Mouse (Mus musculus) induced T-regulatory cell, adult 2 months (primary cell): ENCODE results near the gene Thsd4.

Source experiments
- DNase-seq: peaks from one replicate; pipeline ENCODE4 v3.0.0-alpha.2; 2012; ENCODE audit warnings: low read depth

Gene Thsd4

DNA sequence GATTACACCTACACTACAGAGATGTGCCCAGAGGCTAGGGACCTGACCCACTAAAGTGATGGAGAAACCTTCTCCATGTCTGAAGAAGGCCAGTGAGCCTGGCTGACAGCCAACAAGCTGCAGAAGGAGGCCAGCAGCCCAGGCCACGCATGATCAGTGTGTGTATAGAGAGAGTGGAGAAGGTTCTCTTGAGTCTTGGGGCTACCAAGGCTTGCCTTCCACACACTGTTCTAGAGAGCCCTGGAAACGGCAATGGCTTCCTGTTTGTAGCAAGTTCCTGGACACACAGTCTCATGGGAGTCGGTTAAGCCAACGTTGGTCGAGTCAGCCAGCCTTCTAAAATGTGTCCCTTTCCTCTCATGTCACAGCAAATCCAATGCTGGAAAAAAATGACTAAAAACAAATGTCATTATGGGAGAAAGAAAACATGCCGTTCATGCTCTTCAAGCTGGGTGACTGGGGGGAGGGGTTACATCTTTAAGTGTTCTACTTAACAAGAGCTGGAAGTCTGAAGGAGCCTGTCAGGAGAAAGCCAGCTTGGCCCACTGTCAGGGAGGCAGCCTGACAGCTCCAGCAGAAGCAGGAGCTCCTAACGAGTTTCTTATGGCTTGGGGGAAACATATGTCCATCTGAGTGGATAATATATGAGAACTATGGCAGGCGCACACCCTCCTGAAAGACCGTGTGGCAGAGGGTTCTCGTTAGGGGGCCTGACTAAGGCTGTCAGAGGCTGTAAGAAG is 257.1 kb downstream of the Thsd4 start:
- DNase-seq, result no peak

DNA sequence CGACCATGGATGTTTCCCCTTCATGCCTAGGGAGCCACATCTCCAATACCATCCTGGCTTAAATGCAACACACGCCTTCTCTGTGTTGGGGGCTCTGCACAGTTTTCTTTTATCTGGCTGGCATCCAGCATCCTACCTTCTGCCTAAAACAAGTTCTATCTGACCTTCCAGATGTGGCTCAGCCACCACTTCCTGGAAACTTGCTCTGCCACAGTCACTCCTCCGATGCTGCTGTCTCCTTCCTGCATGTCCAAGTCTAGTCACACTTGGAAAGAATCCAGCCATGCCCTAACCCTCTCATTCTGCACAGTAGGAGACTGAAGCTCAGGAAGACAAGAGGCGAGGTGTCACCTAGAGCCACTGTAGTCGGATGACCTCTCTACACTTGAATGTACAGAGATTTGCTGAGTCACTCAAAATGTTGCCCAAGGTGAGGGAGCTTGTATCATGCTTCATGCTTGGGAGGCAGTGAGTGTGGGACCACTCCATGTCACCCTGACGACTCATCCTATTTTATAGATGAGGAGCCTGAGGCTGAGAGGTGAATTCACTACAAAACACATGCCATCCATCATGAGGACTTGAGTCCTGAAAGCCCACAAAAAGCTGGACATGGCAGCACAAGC is 259.2 kb downstream of the Thsd4 start:
- DNase-seq, result no peak

DNA sequence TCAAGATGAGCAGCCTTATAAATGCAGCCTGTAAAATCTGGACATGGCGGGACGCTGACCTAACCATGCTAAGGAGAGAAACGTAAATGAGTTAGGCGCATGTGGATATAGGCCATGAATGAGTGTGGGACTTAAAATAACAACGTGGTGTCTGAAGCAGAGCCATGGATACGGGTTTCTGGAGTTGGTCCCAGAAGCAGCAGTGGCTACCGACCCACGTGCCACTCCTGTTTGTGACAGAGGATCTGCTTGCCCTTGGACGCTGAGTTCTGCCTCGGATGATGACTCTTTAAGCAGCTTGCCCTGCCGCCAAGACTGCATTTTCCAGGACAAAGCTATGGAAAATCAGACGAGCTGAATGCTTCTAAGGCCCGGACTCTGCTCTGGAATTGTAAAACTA is 262.2 kb downstream of the Thsd4 start:
- DNase-seq, result no peak

DNA sequence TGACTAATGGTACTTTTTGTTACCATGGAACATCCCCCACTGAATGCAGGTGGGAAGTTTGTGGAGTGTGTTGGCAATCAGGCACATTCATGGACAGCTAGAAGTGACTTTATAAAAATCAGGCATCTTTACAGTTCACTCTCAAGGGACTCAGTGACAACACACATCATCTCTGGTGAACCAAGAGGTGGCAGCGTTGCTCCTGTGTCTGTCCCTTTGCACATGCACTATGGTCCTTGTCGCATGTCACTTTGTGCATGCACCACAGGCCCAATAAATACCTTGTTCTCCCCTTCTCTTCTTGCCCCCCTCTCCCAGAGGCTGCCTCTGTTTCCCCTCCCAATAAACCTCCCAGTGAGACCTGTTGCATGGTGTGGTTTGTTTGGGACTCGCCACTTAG is 270.1 kb downstream of the Thsd4 start:
- no peak for DNase-seq

DNA sequence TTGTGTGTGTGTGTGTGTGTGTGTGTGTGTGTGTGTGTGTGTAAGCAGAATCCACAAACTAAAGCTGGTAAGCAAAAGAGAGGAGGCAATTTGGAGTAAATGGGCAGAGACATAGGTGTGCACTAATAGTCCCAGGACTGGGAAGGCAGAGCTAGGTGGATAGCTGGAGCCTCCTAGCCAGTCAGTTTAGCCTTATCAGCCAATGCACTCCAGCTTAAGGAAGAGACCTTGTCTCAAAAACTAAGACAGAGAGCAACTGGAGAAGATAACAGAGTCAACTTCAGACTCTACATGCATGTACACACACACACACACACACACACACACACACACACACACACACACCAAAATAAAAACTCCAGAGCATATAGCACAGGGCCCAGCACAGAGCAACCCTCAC is 271.4 kb downstream of the Thsd4 start:
- DNase-seq, result no peak

DNA sequence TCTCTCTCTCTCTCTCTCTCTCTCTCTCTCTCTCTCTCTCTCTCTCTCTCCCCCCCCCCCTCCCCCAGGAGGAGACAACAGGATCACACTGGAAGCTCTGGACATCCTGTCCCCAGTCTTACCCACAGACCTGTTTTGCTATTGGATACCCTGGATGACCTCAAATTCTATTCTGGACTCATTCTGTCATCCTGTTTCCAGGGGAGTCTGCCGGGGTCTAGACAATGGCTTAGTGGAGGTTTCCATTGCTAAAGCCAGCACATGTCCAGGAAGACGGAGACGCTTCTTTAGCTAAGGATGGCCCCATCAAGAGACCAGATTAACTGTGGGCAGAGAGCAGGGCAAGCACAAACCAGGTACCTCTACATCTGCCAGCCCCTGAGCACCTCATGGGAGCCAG is 273.8 kb downstream of the Thsd4 start:
- no peak for DNase-seq

DNA sequence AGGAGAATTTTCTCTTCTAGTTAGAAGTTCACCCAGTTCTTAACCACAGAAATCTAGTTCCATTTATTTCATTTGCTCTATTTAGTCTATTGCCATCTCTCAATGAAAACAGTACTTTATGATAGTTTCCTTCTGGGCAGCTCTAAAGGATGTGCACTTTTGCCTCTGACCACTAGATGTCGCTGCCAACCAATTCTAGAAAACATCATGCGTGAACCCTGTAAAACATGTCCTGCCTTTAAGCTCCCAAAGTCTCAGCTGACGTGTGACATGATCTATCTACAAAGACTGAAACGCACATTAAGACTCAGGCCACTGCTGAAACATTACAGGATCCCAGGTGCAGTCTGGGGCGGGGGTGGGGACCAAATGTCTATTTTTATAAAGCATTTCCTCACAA is 276.9 kb downstream of the Thsd4 start:
- DNase-seq, result peak; percentile 69

DNA sequence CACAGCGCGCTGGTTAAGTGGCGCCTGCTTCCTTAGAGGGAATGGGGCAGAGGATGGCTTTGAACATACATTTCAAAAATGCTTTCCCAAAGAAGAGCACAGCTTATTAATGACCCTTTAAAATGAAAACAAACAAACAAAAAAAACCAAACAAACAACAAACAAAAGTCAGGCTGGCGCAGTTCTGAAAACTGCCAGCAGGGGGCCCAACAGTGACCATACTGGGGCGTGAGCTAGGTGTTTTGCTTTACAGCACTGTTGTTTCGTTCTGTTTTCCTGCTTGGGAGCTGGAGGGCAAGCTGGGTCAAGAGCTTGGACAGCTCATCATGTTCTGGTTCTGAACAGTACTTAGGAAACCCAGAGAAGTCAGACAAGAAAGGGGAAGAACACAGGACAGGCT is 278.3 kb downstream of the Thsd4 start:
- DNase-seq, result peak; percentile 21

DNA sequence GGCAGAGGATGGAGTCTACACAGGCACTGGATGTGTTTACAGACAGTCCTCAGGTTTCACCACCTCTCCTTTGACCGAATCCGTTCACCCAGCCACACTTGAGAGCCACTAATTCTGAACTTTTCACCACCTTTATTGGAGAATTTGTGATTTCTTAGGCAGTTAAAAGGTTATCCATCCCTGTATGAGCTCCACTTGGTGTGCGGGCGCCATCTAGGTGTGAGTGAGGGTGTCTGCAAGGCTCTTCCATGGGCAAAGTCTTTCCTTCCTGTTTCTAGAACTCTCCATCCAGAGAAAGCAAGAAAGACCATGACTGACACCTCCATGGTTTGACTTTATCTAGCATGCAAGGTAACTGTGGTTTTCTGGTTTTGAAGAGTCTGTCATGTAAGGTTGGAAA is 284.2 kb downstream of the Thsd4 start:
- DNase-seq, result peak; percentile 12

DNA sequence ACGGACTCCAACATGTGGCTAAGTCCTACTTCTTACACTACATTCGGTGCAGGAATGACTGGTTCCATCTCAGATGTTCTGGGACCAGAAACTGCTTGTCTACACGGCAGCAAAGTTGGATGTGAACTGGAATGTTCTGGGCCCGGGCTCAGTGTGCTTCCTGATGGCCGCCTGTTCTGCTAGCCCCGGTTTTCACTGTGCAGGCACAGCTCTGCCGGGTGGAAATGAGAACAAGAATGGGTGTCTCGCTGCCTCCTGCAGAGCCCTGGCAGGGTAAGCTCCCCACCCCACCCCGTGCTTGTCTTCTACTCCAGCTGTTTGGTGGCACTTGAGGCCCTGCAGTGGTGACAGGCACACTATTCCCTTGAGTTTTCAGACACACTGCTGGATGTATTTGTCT is 285.7 kb downstream of the Thsd4 start:
- no peak for DNase-seq

DNA sequence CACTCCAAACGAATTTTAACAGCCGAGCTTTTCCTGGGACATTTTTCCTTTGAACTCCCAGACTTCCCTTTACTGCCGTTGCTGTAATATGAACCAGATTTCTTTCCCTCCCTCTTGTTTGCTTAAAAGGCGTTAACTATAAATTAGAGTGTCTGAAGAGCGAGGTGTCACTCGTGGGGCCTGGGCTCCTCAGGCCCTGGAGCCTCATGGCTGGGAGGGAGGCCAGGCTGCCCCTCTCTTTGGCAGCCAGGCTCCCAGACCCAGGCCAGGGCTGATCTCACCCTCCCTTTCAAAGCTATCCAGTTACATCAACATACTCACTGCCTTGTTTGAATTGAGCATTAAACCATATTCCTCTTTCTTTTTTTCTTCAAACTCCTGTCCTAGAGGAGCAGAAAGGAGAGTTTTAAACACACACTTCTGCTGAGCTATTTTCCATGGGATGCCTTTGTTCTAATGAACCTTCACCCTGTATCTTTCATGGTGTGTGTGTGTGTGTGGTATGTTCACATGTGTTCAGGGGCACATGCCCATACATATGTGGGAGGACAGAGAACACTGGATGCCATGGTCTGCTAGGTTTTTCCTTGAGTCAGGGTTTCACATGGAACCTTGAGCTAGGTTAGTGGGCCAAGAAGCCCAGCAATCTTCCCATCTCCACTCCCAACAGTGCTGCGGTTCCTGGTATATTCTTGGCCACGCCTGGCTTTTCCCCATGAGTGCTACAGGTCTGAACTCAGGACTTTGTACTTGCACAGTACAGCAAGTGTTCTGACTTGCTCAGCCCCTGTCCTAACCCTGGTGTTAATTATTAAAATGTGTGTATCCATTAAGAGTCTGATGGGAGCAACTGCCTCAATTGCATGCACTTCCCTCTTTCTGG is 287.4 kb downstream of the Thsd4 start:
- DNase-seq, result no peak

DNA sequence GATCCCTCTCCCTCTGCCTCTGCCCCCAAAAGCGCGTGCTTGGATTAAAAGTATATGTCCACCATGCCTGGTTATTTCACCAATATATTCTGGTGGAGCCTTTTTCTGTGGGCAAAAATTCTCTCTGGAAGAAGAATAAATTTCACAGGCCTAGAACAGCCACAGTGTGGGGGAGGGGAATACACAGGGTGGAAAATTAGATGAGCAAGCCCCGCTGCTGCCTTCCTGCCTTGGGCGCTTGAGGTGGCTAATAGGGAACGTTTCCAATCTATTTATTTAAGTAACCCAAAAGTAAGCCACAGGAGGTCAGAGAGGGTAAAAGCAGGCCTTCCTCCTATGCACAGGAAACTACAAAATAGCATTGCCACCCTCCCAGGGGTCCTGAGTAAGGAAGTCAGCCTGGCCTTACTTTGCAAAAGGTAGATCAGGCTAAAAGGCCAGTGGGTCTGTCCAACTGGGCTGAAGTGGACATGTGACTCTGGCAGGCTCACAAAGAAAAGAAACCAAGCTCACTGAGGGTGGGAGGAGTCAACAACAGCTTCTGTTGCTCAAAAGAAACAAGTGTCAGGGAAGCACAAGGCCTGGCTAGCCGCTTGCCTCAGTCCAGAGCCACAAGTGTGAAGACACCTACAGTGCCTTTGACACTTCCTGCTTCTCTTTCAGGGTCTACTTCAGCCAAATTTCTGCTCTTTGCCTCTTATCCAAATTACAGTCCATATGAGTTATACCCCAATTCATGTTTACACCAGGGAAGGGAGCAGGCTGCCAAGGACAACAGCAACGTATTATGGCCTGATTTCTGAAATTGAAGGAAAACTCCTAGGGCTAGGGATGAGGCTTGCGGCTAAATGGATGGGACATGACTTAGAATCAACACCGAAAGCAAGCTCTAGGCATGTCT is 289.6 kb downstream of the Thsd4 start:
- no peak for DNase-seq

DNA sequence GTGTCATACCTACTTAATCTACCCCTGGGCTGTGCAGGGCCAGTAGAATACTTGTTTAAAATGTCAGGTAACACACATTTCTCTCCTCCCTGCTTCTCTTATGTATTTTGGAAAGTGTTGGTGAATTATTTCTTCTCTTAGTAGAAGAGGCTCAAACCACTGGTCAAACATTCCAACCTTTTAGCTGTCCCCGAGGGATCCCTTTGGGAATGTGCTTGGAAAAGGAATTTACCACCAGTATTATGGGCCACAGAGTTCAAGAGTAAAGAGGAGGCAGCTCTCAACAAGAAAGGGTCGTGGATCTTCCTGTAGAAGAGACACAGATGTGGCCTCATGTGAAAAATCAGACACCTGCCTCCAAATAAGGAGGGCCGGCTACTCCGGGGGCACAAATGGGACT is 292.4 kb downstream of the Thsd4 start:
- no peak for DNase-seq

DNA sequence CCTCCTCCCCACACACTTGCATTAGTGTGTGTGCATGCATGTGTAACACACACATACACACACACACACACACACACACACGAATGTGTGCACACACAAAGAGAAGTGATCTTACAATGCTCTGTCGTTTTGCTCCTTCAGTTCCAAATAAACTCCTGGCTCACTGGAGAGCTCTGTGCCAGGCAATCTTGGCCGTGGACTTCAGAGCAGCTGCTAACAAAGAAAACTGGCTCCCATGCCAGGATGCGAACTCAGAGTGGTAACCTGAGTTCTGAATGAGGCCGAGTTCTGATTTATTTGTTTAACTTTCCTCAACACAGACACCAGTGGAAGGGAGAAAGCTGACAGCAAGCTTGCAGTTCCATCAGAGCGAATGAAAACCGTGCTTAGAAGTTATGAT is 294.1 kb downstream of the Thsd4 start:
- no peak for DNase-seq

DNA sequence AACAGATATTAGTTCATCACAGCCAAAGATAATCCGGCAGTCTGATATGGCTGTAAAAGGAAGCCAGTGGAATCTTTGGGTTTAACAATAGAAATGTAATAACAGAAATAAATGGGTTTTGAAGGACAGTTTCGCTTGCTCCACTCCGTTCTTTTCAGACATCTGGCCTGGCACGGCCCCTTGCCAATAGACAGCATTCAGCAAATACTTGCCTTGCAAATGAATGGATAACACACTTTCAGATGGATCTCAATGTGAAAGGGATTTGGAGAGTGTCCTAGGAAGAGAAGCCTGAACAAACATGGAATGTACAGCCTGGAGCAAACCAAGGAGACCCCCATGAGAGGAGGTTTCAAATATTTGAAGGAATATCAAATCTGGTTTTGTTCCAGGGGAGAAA is 295.2 kb downstream of the Thsd4 start:
- no peak for DNase-seq

DNA sequence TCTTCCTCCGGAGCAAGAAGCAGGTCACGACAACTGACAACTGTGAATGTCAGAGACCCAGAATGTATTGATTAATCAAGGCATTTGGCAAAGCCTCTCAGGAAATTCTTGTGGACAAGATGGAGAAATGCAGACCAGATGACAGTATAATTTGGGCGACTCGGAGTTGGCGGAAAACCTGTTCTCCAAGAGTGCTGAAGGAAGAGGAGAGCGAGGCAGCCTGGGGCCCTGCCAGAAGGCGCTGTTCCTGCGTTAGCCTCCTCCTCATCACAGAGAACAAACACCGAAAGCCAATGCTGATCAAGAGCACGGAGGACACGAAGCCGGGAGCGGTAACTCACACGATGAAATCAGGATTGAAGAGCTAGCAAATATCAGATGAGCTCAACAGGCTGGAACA is 295.7 kb downstream of the Thsd4 start:
- DNase-seq, result no peak

DNA sequence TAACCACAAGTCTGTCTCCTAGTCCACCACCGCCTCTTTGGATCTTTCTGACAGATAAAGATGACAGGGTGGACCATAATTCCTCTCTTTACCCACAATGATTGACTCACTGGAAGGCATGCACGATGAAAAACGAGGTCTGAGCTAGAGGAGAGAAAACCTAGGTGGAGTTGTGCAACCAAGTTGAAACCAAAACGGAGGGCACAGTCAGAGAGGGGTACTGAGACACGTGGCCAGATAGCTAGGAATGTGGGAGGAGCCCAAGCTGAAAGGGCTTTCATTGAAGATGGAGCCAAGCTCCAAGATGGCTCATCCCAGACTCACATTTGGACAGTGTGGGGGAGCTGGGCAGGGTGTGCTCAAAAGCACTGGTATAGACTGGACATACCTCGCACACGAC is 296.4 kb downstream of the Thsd4 start:
- DNase-seq, result no peak

DNA sequence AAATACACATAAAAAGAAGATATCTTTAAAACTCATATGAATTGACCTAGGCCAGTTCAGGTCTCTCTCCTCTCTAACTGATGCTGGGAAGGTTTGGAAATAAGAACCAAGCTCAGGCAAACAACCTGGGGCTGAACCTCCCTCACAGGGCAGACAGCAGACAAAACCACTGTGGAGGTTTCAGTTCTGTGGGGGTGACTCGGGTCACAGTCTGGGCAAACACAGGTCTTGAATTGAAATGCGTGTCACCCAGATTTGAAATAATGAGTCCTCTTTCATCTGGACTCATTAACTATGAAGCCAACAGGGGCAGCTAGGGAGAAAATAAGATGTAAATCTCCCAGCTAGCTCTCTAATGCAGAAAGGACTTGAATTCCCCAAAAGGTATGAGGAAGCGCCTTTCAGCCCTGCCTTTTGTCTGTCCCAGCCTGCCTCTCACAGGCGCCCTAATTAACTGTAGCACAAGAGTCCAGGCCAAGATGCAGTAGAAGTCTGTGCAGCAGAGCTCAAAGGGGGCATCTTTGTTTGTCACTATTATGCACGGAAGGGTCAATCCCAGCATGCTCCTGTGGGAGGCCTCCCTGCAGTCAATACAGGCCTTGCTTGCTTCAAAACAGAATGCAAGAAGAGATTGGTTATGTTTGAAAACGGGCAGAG is 297.7 kb downstream of the Thsd4 start:
- DNase-seq, result no peak

DNA sequence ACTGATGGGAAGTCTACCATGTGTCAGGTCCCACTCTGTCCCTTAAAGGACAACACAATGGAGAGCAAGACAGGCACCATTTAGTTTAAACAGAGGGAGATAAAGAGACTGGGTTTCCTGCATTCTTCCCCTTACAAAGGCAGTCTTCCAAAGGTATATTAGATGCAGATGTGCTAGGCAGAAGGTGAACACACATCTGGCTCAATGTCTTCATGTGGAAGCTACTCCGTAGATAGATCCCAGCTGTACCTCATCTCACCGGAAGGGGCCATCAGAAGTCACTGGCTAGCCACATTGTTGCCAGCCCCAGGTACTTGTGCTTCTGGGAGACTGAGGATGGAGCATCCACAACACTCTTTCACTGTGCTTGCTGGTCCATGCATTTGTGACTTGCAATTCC is 301.4 kb downstream of the Thsd4 start:
- no peak for DNase-seq

DNA sequence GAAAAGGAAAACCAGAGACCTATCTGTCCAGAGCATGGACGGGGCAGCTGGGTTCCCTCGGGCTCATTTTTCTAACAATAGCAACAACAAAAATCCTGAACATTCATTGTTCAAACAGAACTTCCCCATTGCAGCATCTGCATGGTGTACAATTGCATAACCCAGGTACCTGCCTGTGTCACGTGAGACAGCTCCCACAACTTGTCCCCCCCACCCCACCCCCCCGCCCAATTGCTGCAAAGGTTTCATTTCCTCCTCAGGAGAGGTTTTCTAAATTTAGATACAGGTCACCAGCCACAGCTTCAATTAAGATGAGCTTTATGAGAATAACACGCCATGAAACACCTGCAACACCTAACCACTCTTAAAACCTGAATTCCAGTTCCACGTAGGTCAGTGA is 303.4 kb downstream of the Thsd4 start:
- DNase-seq, result no peak

DNA sequence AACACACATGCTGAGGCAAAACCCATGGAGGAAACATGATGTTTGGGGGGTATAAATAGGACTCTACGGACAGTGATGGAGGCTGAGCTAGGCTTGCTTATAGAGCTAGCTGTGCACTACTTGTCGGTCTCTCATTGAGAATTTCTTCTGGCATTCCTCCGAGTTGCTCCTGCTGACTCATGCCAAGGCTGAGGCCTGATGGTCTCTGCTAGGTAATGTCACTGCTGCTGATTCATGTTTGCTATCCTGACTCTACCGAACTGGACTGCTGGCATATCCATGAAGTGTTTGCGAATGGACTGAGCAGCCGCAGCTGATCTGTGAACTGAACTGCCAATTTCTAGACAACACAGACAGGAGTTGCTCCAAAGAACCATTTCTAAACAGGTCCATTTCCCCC is 305.8 kb downstream of the Thsd4 start:
- DNase-seq, result no peak

DNA sequence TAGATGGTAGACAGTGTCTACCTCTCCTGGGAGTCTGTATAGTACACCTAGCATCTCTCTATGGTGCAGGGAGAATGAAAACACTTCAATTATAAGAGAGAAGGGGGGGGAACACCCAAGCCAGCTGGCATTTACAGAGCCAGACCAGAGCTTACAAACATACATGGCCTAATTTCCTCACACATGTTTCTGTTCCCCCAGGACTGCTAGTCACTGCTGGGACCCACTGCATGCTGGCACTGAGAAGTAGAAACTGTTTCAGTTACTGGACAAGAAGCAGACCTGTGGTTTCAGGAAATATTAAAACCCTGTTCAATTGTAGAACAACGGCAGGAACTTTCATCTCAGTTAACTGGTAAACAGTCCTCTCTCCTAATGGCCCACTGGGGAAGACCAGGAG is 308.7 kb downstream of the Thsd4 start:
- DNase-seq, result no peak
